Mouse (Mus musculus) lung, postnatal 36 days (tissue): ENCODE data around the gene Gm20765.
"Not testable (repeated sequence)": the region's sequence is repeated elsewhere in the genome, so short reads cannot be mapped to it uniquely, and the experiment has no call there.

Experiments used
- DNase-seq: peaks from one replicate; pipeline ENCODE4 v3.0.0; 2022; ENCODE audit warnings: mixed read lengths

Gm20765 gene

GRCm38 (mm10) chr10:104185233-104185632, at the start of gene Gm20765:
Gm20765 (plus strand) TSS chr10:104185533.
- not testable (repeated sequence) for DNase-seq

GRCm38 (mm10) chr10:104142687-104143086, 42.6 kb upstream of the Gm20765 start, which contains the start of gene Gm21293:
Gm21293 (plus strand) TSS chr10:104142987.
- not testable (repeated sequence) for DNase-seq

- not testable (repeated sequence) for DNase-seq
Observed at GRCm38 (mm10) chr10:104151197-104151596, 34.1 kb upstream of the Gm20765 start, which contains the start of gene Gm6763. Gm6763 (plus strand) TSS chr10:104151497.

GRCm38 (mm10) chr10:104159706-104160105, 25.6 kb upstream of the Gm20765 start, which contains the start of gene Gm8764:
Gm8764 (plus strand) TSS chr10:104160006.
- not testable (repeated sequence) for DNase-seq

- DNase-seq: not testable (repeated sequence)
Observed at GRCm38 (mm10) chr10:104168215-104168614, 17.1 kb upstream of the Gm20765 start, which contains the start of gene Gm21304. Gm21304 (plus strand) TSS chr10:104168515.

GRCm38 (mm10) chr10:104176724-104177123, 8.6 kb upstream of the Gm20765 start, which contains the start of gene Gm21312:
Gm21312 (plus strand) TSS chr10:104177024.
- not testable (repeated sequence) for DNase-seq

GRCm38 (mm10) chr10:104193742-104194141, 8.4 kb downstream of the Gm20765 start, which contains the start of gene Gm4340:
Gm4340 (plus strand) TSS chr10:104194042.
- not testable (repeated sequence) for DNase-seq

GRCm38 (mm10) chr10:104209655-104210054, 24.3 kb downstream of the Gm20765 start:
- DNase-seq: no peak

- DNase-seq: no peak
Observed at GRCm38 (mm10) chr10:104210268-104210990, 25.1 kb downstream of the Gm20765 start.

- no peak for DNase-seq
Observed at GRCm38 (mm10) chr10:104214527-104214926, 29.2 kb downstream of the Gm20765 start.

- DNase-seq: no peak
Observed at GRCm38 (mm10) chr10:104220303-104221021, 35.1 kb downstream of the Gm20765 start.
